Mouse (Mus musculus) brown adipose tissue, adult 24 weeks (tissue): Measurements from ENCODE around the gene Gpr62. TPM values are rescaled to one million over a fixed set of nuclear protein-coding genes. Genes with fewer than 3 reads are reported as not detected.
"Not testable (repeated sequence)": the region's sequence is repeated elsewhere in the genome, so short reads cannot be mapped to it uniquely, and the experiment has no call there.

ENCODE experiments used
- H3K27ac ChIP-seq: fragments of 200-500 bp; replicated peaks from 2 replicates; pipeline ENCODE4 v1.5.1; 2012; ENCODE audit warnings: low read depth, mild to moderate bottlenecking, low read length
- H3K4me1 ChIP-seq: fragments of 200-500 bp; 2 replicates; pipeline ENCODE4 v1.6.1; 2012; ENCODE audit warnings: low read length, mixed read lengths; ENCODE audit not compliant: control insufficient read depth, insufficient read depth, insufficient read length
- H3K4me3 ChIP-seq: fragments of 200-500 bp; 2 replicates; pipeline ENCODE4 v1.5.1; 2012; ENCODE audit warnings: low read depth, mild to moderate bottlenecking, low read length, moderate library complexity; ENCODE audit not compliant: insufficient read depth
- polyA plus RNA-seq: library from polyadenylated mRNA; stranded (reverse); fragments of >200 nt; gene quantifications from 2 replicates; pipeline ENCODE4 v1.2.4, GENCODE M21; 2012; ENCODE audit not compliant: missing spikeins, insufficient read depth, insufficient read length

The Gpr62 gene
- not detected in 2 replicates for polyA plus RNA-seq

GRCm38 (mm10) chr9:106465571-106466200, at the start of gene Gpr62:
Gene Gpr62 (minus strand): TSS chr9:106465938.
- no peak within 1 kb of the TSS for H3K27ac ChIP-seq
- H3K4me1 ChIP-seq: no peaks in the 10 kb centered on the region; the same call in 1 of the 2 replicates
- H3K4me3 ChIP-seq: peak within 1 kb of the TSS; percentile 75

GRCm38 (mm10) chr9:106514273-106514672, 48.5 kb upstream of the Gpr62 start, which contains the start of gene Iqcf5:
Gene Iqcf5 (plus strand): TSS chr9:106514573.
- H3K4me1 ChIP-seq: no peaks in the 10 kb centered on the region
- H3K27ac ChIP-seq: no peak within 1 kb of the TSS
- H3K4me3 ChIP-seq: no peak within 1 kb of the TSS

GRCm38 (mm10) chr9:106513566-106513965, 47.8 kb upstream of the Gpr62 start:
- Histone ChIP-seq H3K27ac (no peak overlapping the region), H3K4me1 (no peaks in the 10 kb centered on the region), H3K4me3 (no peak overlapping the region)

GRCm38 (mm10) chr9:106512729-106513450, 47.2 kb upstream of the Gpr62 start:
- H3K4me3 ChIP-seq: no peak overlapping the region
- no peak overlapping the region for H3K27ac ChIP-seq
- no peaks in the 10 kb centered on the region for H3K4me1 ChIP-seq

DNA sequence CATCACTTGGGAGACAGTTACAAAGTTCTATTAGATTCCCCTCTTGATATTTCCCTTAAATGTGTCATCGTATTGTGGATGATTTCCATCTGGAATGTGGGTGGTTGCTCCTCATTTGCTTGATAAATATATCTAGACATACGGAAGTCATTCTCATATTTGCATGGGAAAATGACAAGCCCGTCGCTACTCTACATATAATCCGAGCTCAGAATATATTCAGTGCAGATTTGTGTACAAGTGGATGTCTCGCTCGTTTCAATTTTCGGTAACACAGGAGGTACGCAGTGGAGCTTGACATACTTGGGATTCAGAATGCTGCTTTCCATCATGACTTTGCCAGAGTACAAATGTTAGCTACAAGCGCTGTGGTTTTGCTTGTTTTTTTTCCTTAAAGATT, 43.6 kb upstream of the Gpr62 start:
- no peak overlapping the region for H3K27ac ChIP-seq
- no peaks in the 10 kb centered on the region for H3K4me1 ChIP-seq
- H3K4me3 ChIP-seq: no peak overlapping the region

GRCm38 (mm10) chr9:106504246-106504645, 38.5 kb upstream of the Gpr62 start:
- no peak overlapping the region for H3K27ac ChIP-seq
- no peak overlapping the region for H3K4me3 ChIP-seq
- no peaks in the 10 kb centered on the region for H3K4me1 ChIP-seq

DNA sequence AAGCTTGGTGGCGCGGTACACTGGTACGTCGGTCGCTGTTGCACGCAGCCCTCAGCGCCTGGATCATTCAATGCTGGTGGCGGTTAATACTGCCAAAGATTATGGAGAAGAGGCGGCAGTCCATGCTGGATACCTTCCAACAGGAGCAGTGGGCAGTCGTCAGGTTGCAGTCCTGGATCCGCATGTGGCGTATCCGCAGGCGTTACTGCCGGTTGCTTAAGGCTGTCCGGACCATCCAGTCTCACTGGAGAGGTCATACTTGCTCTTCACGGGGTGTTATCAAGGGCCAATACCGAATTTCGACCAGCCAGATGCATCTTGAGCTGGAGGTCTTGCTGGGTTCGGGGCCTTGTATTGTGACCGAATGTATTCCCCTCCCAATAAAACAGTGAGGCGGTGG, 36.1 kb upstream of the Gpr62 start:
- Histone ChIP-seq H3K4me1 (no peaks in the 10 kb centered on the region), H3K4me3 (no peak overlapping the region)

DNA sequence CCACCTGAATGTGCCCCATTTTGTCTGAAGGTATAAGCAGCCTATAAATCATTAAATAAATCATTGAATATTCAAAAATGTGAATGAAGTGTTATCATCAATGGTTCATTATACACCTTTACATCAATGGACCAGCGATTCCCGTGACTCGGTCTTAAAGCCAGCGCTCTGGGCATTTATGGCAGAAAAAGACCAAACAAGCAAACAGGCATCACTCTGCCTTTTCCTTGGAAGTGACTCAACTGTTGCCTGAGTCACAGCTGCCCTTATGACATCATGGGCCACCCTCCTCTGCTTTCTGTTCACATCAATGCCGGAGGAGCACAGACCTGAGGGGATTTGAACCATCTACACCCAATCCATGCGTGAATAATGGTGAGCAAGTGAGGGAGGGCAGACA, 33.9 kb upstream of the Gpr62 start, which contains the start of gene Iqcf1:
Gene Iqcf1 (plus strand): TSS at position 301 of the 400 bp plus-strand sequence.
- Histone ChIP-seq H3K27ac (no peak within 1 kb of the TSS), H3K4me1 (no peaks in the 10 kb centered on the region), H3K4me3 (no peak within 1 kb of the TSS)

More for the DNA sequence above, 36.1 kb upstream of the Gpr62 start:
- H3K27ac ChIP-seq: no peak overlapping the region

GRCm38 (mm10) chr9:106487602-106488001, 21.9 kb upstream of the Gpr62 start:
- not testable (repeated sequence) for H3K4me1 ChIP-seq, H3K4me3 ChIP-seq, H3K27ac ChIP-seq

- H3K27ac ChIP-seq: no peak overlapping the region
- no peak overlapping the region for H3K4me3 ChIP-seq
- no peaks in the 10 kb centered on the region for H3K4me1 ChIP-seq
Observed at GRCm38 (mm10) chr9:106485076-106485475, 19.3 kb upstream of the Gpr62 start.

DNA sequence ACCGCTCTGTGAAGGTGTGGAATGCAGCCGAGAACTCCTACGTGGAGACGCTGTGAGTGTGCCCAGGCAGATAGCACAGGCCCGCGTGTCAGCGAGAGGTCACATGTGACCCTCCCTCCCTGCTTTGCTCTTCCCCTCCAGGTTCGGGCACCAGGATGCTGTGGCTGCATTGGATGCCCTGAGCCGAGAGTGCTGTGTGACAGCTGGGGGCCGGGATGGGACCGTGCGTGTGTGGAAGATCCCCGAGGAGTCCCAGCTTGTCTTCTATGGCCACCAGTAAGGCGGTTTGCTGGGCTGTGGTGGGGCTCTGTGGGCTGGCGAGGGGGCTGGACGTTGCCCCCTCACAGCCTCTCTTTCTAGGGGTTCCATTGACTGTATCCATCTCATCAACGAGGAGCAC, 17.9 kb upstream of the Gpr62 start:
- Histone ChIP-seq H3K4me1 (no peaks in the 10 kb centered on the region), H3K4me3 (no peak overlapping the region), H3K27ac (no peak overlapping the region)

DNA sequence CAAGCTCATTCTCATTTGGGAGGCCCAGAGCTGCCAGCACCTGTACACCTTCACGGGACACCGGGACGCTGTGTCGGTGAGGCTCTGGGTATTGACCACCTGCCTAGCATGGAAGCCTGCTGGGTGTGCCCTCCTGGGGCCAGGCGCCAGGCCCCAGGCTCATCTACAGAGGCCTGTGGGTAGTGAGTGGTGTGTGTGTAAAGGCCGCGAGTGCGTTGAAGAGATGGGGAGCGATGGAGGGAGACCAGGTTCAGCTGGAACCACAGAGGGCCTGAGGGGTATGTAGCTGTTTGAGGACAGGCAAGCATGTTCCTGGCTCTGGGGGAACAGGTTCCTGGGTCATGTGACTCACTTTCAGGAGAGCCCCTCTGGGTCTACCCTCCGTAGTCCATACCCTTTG, 17.4 kb upstream of the Gpr62 start:
- no peak overlapping the region for H3K27ac ChIP-seq
- peaks cover under 1% of the 10 kb centered on the region; the same call in 1 of the 2 replicates for H3K4me1 ChIP-seq
- H3K4me3 ChIP-seq: no peak overlapping the region

- no peak overlapping the region for H3K27ac ChIP-seq
- H3K4me1 ChIP-seq: peaks cover 5% of the 10 kb centered on the region
- no peak overlapping the region for H3K4me3 ChIP-seq
Observed at GRCm38 (mm10) chr9:106482578-106483115, 16.9 kb upstream of the Gpr62 start.

- H3K4me1 ChIP-seq: peaks cover 6% of the 10 kb centered on the region
- H3K4me3 ChIP-seq: no peak overlapping the region
- no peak overlapping the region for H3K27ac ChIP-seq
Observed at GRCm38 (mm10) chr9:106481676-106482075, 15.9 kb upstream of the Gpr62 start.

GRCm38 (mm10) chr9:106481075-106481474, 15.3 kb upstream of the Gpr62 start:
- peaks cover 6% of the 10 kb centered on the region for H3K4me1 ChIP-seq
- H3K27ac ChIP-seq: no peak overlapping the region
- H3K4me3 ChIP-seq: no peak overlapping the region
